Mouse (Mus musculus) forebrain, embryonic 16.5 days (tissue): ENCODE measurements around the gene Mrpl20. TPM values are rescaled to one million over a fixed set of nuclear protein-coding genes. Genes with fewer than 3 reads are reported as not detected.

Source experiments
- ATAC-seq: fragments of 200-750 bp; cut with Nextera tagmentation; 2 replicates; pipeline ENCODE4 v1.8.0; 2017; ENCODE audit warnings: mild to moderate bottlenecking, moderate library complexity
- H3K27ac ChIP-seq: fragments of 300-500 bp; sonication (generic); 2 replicates; pipeline ENCODE4 v1.5.1; 2014; ENCODE audit warnings: low read length, control low read depth
- H3K27me3 ChIP-seq: fragments of 300-500 bp; sonication (generic); replicated peaks from 2 replicates; pipeline ENCODE4 v1.6.1; 2014; ENCODE audit warnings: low read length; ENCODE audit not compliant: control insufficient read depth, insufficient read depth
- H3K36me3 ChIP-seq: fragments of 300-500 bp; sonication (generic); 2 replicates; pipeline ENCODE4 v1.6.1; 2014; ENCODE audit not compliant: control insufficient read depth, insufficient read depth
- H3K4me1 ChIP-seq: fragments of 300-500 bp; sonication (generic); replicated peaks from 2 replicates; pipeline ENCODE4 v1.6.1; 2014; ENCODE audit warnings: low read length; ENCODE audit not compliant: control insufficient read depth, insufficient read depth
- H3K4me2 ChIP-seq: fragments of 300-500 bp; sonication (generic); 2 replicates; pipeline ENCODE4 v1.6.1; 2014; ENCODE audit warnings: mild to moderate bottlenecking, low read length, control low read depth
- H3K4me3 ChIP-seq: fragments of 300-500 bp; sonication (generic); replicated peaks from 2 replicates; pipeline ENCODE4 v1.5.1; 2014; ENCODE audit warnings: mild to moderate bottlenecking, low read length, control low read depth
- H3K9ac ChIP-seq: fragments of 300-500 bp; sonication (generic); replicated peaks from 2 replicates; pipeline ENCODE4 v1.6.1; 2014; ENCODE audit warnings: low read depth, low read length, control low read depth
- H3K9me3 ChIP-seq: fragments of 300-500 bp; sonication (generic); 2 replicates; pipeline ENCODE4 v1.6.1; 2016; ENCODE audit warnings: low read length; ENCODE audit not compliant: control insufficient read depth
- WGBS: fragments of 180-500 bp; shearing (Covaris S2); extraction: QIAGEN DNeasy Blood & Tissue Kit; methylation state at CpG from one replicate; pipeline ENCODE4 v1.1.7; 2014; 5-methylcytosine and 5-hydroxymethylcytosine counted together
- polyA plus RNA-seq: library from polyadenylated mRNA; unstranded; fragments of >200 nt; fragmentation: Nextera tagmentation; extraction: Ambion mirVana; gene quantifications from 2 replicates; pipeline ENCODE4 v1.2.1, GENCODE M21; 2015

The Mrpl20 gene
- polyA plus RNA-seq, 1 experiment from 2014 or later: 231 TPM

GRCm38 (mm10) chr4:155790650-155791161 is 12.0 kb upstream of the Mrpl20 start:
- Histone ChIP-seq H3K9ac (no peak overlapping the region), H3K36me3 (no peaks in the 10 kb centered on the region), H3K4me3 (no peak overlapping the region), H3K27ac (no peak overlapping the region), H3K9me3 (no peaks in the 10 kb centered on the region), H3K27me3 (0 out of 2 replicates have a peak, but pooled peaks cover 2% of the 10 kb centered on the region), H3K4me1 (no peaks in the 10 kb centered on the region), H3K4me2 (no peak overlapping the region)
- 61% methylated on average over 3 of the region's 3 CpGs for WGBS
- ATAC-seq: no peak

GRCm38 (mm10) chr4:155791240-155791933 is 11.3 kb upstream of the Mrpl20 start:
- Histone ChIP-seq H3K4me1 (no peaks in the 10 kb centered on the region), H3K4me3 (no peak overlapping the region), H3K27ac (no peak overlapping the region), H3K9me3 (no peaks in the 10 kb centered on the region), H3K9ac (no peak overlapping the region), H3K27me3 (0 out of 2 replicates have a peak, but pooled peaks cover 2% of the 10 kb centered on the region), H3K36me3 (no peaks in the 10 kb centered on the region), H3K4me2 (no peak overlapping the region)
- WGBS: 77% methylated on average over 24 of the region's 24 CpGs
- no peak for ATAC-seq

GRCm38 (mm10) chr4:155793730-155794129 is 8.9 kb upstream of the Mrpl20 start:
- H3K4me1 ChIP-seq: no peaks in the 10 kb centered on the region
- 88% methylated on average over 2 of the region's 2 CpGs for WGBS
- no peak overlapping the region for H3K4me3 ChIP-seq
- ATAC-seq: no peak
- no peak overlapping the region for H3K27ac ChIP-seq
- H3K9ac ChIP-seq: no peak overlapping the region
- H3K27me3 ChIP-seq: 0 out of 2 replicates have a peak, but pooled peaks cover 2% of the 10 kb centered on the region
- H3K4me2 ChIP-seq: no peak overlapping the region
- H3K36me3 ChIP-seq: no peaks in the 10 kb centered on the region
- H3K9me3 ChIP-seq: no peaks in the 10 kb centered on the region

DNA sequence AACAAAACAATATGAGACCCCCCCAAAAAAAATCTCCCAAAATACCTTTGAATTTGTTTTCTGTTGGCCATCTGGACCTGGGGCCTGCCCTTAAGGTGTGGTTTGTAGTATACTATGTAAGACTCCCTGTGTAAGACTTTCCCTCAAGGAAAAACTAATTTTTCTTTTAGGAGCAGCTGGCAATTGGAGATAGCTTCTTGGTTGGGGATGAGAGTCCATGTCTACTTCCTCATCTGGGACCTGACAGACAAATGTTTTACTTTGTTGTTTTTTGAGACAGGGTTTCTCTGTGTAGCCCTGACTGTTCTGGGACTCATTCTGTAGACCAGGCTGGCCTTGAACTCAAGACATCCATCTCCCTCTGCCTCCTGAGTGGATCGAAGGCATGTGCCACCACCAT is 603 bp upstream of the Mrpl20 start:
- H3K9me3 ChIP-seq: no peaks in the 10 kb centered on the region
- no peaks in the 10 kb centered on the region for H3K36me3 ChIP-seq
- no peak overlapping the region for H3K4me3 ChIP-seq
- 86% methylated on average over 1 of the region's 1 CpGs for WGBS
- H3K27ac ChIP-seq: no peak overlapping the region
- H3K4me2 ChIP-seq: no peak overlapping the region
- ATAC-seq: no peak
- peaks cover 19% of the 10 kb centered on the region for H3K4me1 ChIP-seq
- H3K9ac ChIP-seq: no peak overlapping the region
- H3K27me3 ChIP-seq: no peaks in the 10 kb centered on the region

DNA sequence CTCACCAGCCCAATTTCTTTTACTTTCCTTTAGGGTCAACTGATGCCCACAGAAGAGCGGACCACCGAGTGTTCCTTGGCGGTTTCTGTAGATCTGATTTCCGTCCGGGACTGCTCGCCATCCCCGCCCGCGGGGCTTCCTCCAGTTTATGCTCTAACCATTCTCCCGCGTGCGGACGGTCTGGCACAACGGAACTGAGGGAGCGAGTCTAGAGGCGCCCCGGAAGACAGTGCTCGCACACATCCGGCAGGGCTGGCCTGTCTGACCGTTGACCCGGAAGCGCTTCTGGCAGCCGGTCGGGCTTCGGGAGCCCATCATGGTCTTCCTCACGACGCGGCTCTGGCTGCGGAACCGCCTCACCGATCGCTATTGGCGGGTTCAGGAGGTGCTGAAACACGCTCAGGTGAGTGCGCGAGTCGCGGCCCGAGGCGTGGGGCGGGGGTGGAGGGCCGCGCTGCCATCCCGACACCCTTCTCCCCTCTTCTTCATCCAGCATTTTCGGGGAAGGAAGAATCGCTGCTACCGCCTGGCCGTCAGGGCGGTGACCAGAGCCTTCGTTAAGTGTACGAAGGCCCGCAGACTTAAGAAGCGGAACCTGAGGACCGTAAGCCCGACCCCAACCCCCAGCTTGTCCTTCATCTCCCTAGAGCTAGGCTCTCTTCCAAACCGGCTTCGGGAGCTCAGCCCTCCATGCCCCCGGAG is 813 bp downstream of the Mrpl20 start:
- Histone ChIP-seq H3K27me3 (no peaks in the 10 kb centered on the region), H3K4me2 (peak overlapping the region; percentile 79), H3K9me3 (no peaks in the 10 kb centered on the region), H3K36me3 (peaks cover 4% of the 10 kb centered on the region), H3K4me3 (peak overlapping the region; percentile 93), H3K27ac (peak overlapping the region; percentile 78), H3K4me1 (peaks cover 19% of the 10 kb centered on the region), H3K9ac (peak overlapping the region; percentile 83)
- ATAC-seq: peak; percentile 99
- under 1% methylated on average over 58 of the region's 58 CpGs for WGBS

DNA sequence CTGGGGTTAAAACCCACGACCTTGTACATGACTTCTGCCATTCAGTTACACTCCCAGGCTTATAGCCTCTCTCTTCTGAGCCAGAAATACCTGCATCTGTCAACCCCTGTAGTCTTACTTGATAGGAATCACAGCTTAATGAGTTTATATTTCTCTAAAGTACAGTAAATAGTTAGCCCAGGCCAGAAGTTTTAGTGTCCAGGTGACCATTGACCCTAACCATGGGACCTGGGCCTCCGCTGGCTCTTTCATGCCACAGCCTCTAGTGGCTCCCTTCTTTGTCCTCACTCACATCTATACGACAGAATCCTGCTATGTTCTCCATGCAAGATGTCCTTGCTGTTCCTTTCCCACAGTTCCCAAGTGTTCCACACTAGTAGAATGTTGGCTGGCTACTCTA is 5.2 kb downstream of the Mrpl20 start:
- Histone ChIP-seq H3K4me3 (no peak overlapping the region), H3K27me3 (no peaks in the 10 kb centered on the region), H3K4me2 (no peak overlapping the region), H3K9me3 (no peaks in the 10 kb centered on the region), H3K9ac (no peak overlapping the region), H3K4me1 (peaks cover 23% of the 10 kb centered on the region), H3K27ac (no peak overlapping the region), H3K36me3 (peaks cover 21% of the 10 kb centered on the region)
- 92% methylated on average over 3 of the region's 3 CpGs for WGBS
- no peak for ATAC-seq

DNA sequence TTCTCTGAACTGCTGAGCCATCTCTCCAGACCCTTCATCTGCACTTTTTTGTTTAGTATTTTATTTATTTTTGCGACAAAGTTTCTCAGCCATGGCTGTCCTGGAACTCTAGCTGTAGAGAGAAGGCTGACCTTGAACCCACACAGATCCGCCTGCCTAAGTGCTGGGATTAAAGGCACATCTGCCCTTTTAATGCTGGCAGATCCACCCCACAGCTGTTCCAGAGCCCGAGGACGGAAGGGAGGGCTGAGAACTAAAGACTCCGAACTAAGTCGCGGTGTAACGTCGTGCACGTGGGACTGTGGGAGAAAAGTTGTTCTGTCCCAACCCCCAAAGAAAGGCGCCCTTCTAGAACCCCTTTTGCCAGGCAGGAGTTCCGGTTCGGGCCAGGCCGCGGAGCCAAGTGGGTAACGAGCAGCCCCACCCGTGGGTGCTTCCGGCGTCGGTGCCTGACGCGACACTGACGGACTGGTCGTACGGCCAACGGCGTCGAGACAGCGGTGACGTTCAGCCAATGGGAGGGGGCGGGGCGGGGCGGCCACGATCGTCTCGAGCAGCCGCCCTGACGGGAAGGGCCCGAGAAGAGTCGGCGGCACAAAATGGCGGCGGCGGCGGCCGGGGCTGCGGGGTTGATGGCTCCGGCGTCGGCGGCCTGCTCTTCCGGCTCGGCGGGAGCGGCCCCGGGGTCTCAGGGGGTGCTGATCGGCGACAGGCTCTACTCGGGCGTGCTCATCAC is 9.4 kb downstream of the Mrpl20 start, which contains the start of gene Ccnl2:
Gene Ccnl2, plus strand, starts transcription at position 561 of the 736 bp plus-strand sequence.
- Histone ChIP-seq H3K36me3 (peaks cover 43% of the 10 kb centered on the region), H3K4me3 (peak within 1 kb of the TSS; percentile 90), H3K9me3 (no peaks in the 10 kb centered on the region), H3K4me1 (peaks cover 22% of the 10 kb centered on the region), H3K27me3 (no peaks in the 10 kb centered on the region), H3K27ac (peak within 1 kb of the TSS; percentile 86), H3K4me2 (peak within 1 kb of the TSS; percentile 88), H3K9ac (peak within 1 kb of the TSS; percentile 97)
- WGBS: under 1% methylated on average over 60 of the region's 60 CpGs
- peak; percentile 100 for ATAC-seq

- H3K4me1 ChIP-seq: peaks cover 22% of the 10 kb centered on the region
- peaks cover 46% of the 10 kb centered on the region for H3K36me3 ChIP-seq
- WGBS: under 1% methylated on average over 48 of the region's 49 CpGs
- no peaks in the 10 kb centered on the region for H3K9me3 ChIP-seq
- no peaks in the 10 kb centered on the region for H3K27me3 ChIP-seq
- ATAC-seq: peak; percentile 29
- peak overlapping the region; percentile 84 for H3K27ac ChIP-seq
- peak overlapping the region; percentile 90 for H3K4me3 ChIP-seq
- peak overlapping the region; percentile 97 for H3K9ac ChIP-seq
- H3K4me2 ChIP-seq: peak overlapping the region; percentile 88
Observed at GRCm38 (mm10) chr4:155812665-155813181, 10.0 kb downstream of the Mrpl20 start.

- Histone ChIP-seq H3K9me3 (no peaks in the 10 kb centered on the region), H3K4me3 (no peak overlapping the region), H3K4me1 (peaks cover 17% of the 10 kb centered on the region), H3K27ac (no peak overlapping the region), H3K36me3 (peaks cover 60% of the 10 kb centered on the region), H3K4me2 (no peak overlapping the region), H3K27me3 (no peaks in the 10 kb centered on the region), H3K9ac (no peak overlapping the region)
- ATAC-seq: no peak
- WGBS: 71% methylated on average over 4 of the region's 4 CpGs
Observed at GRCm38 (mm10) chr4:155817533-155817932, 14.9 kb downstream of the Mrpl20 start.
